Mouse (Mus musculus) thymus, postnatal 10 days (tissue): ENCODE measurements around the gene Nynrin.

Source experiments
- DNase-seq, 2 experiments: peaks; one replicate each; pipeline ENCODE4 v3.0.0; 2021; ENCODE audit warnings: low spot score in 2 of 2

Gene Nynrin

DNA sequence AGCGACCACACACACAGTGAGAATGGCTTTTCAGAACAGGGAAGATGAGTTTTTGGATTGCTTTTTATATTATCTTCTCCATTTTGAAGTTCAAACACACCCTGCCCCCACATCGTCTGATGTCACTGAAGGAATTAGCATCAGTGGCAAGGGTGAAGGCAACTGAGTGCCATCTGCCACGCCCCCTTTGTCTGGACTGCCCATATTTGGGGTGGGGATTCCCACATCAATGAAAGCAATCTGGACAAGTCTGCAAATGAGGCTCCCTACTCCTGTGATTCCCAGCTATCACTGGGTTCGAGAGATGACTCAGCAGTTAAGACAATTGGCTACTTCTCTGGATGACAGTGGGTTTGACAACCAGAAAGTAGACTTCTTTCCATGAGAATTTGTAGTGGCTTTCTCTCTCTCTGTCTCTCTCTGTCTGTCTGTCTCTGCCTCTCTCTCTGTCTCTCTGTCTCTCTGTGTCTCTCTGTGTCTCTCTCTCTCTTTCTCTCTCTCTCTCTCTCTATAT is 12.9 kb upstream of the Nynrin start:
- no peak for DNase-seq

- DNase-seq: no peak
Observed at GRCm38 (mm10) chr14:55842794-55843193, 11.0 kb upstream of the Nynrin start.

GRCm38 (mm10) chr14:55845506-55846294 is 8.1 kb upstream of the Nynrin start:
- DNase-seq: no peak

- no peak for DNase-seq
Observed at GRCm38 (mm10) chr14:55850885-55851284, 2.9 kb upstream of the Nynrin start.

- no peak for DNase-seq
Observed at GRCm38 (mm10) chr14:55852646-55853551, 911 bp upstream of the Nynrin start.

- no peak for DNase-seq
Observed at GRCm38 (mm10) chr14:55854406-55855100, 743 bp downstream of the Nynrin start.

DNA sequence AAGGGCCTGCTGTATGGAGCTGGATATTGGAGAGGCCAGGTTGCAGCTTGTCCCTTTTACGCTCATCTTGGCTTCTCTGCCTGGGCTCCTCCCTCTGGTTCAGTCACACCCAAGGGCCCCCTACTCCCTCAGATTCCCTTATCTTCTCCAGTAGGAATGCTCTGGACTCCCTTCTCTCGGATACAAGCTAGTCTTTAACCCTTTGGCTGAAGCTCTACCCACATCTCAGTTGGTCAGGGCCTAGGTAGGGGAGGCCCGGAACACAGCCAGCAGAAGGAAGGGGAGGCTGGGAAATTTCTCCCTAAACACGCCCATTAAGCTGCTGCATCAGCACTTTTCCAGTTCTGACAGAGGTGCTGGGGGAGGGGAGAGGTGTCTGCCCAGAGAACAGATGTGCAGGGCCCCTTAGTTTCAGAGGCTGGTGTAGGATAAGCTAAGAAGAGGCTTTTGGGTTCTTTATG is 1.3 kb downstream of the Nynrin start:
- peak; percentile 27 to 42 for DNase-seq

DNA sequence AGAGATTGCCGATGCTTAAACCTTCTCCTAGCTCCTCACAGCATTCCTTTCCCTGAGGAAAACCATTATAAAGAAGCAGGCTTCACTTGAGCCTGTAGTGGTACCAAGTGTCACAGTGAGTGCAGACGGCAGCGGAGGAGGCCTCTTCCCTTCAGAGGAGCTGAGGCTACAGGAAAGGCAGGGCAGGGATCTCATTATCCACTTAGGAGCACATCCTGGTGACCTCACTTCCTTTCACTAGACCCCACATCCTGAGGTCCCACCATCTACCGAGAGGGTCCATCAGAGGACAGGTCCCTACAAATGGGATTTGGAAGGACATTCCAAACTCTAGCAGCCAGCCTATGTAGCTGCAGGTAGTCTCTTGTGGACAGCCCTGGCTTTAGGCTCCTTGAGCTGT is 3.8 kb downstream of the Nynrin start:
- DNase-seq: no peak

DNA sequence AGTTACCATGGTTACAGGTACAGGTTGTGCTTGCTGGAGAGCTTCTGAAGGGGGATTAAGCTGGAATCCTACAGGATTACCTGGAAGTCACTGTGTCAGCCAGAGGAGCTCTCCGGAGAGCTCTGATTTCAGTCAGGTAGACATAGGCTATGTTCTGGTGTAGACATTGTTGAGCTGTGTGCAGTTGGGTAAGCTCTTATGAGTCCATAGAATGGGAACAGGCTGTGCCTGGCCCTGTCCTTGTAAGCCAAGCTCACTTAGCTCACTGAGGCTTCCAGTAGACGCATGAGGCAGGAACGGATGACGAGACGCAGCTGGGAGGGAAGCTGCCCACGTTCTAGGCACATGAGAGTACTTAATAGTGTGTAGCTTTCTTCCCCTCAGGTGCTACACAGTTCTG is 8.4 kb downstream of the Nynrin start:
- DNase-seq: no peak

GRCm38 (mm10) chr14:55862970-55863369 is 9.2 kb downstream of the Nynrin start:
- DNase-seq: no peak

- DNase-seq: peak; percentile 53 to 77
Observed at GRCm38 (mm10) chr14:55863773-55864172, 10.0 kb downstream of the Nynrin start.

- DNase-seq: no peak
Observed at GRCm38 (mm10) chr14:55866962-55867361, 13.2 kb downstream of the Nynrin start.

- no peak for DNase-seq
Observed at GRCm38 (mm10) chr14:55868230-55869026, 14.6 kb downstream of the Nynrin start.

DNA sequence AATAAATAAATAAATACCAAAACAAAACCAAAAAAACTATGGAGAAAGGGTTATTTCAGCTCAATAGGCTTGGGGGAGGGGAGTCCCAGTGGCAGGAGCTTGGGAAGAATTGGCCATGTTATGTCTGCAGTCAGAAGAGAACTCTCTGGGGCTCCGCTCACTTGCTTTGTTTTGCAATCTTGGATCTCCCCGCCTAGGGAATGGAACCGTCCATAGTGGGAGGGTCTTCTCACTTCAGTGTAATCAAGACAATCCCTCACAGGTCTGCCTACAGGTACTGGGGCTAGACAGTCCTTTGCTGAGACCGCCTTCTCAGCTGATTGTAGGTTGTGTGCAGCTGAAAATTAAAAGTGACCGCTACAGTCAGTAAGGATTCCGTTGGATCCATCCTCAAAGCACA is 15.7 kb downstream of the Nynrin start:
- no peak for DNase-seq

DNA sequence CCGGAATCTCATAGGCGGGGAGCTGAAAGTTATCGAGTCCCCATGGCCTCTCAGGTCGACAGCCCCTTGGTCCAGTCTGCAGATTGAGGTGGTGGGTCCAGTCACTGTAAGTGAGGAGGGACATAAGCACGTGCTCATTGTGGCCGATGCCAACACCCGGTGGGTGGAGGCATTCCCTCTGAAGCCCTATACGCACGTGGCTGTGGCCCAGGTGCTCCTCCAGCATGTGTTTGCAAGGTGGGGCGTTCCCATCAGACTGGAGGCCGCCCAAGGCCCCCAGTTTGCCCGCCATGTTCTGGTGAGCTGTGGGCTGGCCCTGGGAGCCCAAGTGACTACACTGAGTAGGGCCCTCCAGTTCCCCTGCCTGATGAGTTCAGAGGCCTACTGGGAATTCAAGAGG is 18.2 kb downstream of the Nynrin start:
- no peak for DNase-seq

DNA sequence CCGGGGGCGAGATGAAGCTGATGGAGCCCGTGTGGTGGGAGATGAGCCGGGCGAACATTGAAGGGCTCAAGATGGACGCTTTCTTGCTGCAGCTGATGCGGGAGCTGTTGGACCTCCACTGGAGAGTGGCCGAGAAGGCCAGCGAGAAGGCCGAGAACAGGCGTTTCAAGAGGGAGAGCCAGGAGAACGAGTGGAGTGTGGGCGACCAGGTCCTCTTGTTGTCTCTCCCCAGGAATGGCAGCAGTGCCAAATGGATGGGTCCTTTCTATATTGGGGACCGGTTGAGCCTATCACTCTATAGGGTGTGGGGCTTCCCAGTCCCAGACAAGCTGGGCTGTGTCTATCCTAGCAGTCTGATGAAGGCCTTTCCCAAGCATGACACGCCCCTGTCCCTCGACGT is 18.7 kb downstream of the Nynrin start:
- no peak for DNase-seq

DNA sequence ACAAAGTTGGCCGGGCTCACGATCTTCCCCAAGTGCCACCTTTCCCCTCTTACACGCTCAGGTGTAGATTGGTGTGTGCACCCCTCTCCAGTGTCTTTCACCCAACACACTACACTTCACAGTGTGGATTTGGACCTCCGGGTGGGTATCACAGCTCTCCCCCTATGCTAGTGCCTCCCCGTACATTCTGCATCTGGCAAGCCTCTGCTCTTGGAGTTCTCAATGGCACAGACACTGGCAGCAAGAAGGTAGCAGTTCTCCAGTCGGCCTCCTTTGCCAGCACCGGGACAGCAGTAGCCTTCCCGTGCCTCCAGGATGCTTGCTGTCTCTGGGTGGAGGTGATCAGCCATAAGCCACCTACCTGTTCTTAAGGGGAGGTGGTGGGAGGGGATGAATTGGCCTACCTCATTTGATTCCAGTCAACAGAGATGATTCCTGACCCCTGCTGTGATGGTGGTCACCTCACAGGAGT is 19.5 kb downstream of the Nynrin start:
- DNase-seq: no peak

GRCm38 (mm10) chr14:55873714-55874683 is 20.2 kb downstream of the Nynrin start:
- peak; percentile 44 to 72 for DNase-seq

DNA sequence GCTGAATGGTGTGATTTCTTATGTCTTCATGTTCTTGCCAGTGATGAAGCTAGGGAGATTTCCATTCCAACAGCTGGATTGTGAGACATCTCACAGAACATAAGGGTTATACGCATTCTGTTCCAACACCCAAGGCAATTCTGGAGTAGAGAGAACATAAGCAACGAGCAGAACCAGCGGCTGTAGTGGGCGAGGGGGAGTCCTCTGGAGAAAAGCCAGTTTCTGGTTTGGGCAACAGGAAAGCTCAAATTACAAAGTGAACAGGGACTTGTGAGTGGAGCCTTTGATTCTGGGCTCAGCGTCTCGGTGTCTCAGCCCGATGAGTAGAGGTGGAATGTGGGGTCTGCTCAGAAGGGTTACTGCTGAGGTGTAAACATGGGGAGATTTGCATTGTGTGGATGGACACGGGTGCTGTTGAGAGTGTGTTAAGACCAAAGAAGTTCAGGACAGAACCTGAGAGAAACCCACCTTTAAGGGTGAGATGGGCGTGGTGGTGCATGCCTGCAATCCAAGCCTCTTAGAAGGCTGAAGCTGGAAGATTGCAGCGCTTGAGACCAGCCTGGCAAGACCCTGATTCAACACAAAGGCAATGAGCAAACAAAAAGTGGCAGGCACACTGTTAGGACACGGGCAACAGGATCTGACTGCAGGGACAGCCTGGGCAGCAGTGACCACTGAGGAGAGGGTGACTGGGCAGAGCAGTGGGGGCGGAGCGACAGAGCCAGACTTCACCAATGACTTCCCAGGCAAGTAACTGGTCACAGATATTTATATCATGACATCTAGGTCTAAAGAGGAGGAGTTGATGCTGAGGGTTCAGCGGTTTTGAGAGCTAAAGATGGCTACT is 23.9 kb downstream of the Nynrin start:
- DNase-seq: no peak
